Comparison of ENCODE assay signal across 16 mouse cellular contexts in the genomic region with DNA sequence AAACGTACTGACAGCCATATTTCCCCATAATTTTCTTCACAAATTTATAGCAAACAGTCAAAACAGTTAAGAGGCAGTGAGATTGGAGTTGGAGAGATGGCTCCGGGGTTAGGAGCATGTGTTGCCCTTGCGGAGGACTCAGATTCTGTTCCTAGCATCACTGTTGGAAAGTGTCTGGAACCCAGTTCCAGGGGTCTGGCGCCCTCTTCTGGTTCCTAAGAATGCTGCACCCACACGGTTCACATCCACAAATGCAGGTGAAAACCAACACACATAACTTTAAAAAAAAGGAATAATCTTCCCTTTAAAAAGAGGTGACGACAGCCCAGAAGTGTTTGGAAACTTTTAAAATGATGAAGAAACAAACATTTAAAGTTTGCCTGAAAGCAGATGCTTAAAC.
DNase-seq lines count a peak whose midpoint lies in the region; TF ChIP-seq lines count a peak whose summit lies in the region.
"Had no signal": no experiment of that assay in that cellular context is flagged by ENCODE, and none has a peak within 500 bp of the region (broad histone marks: within the 10 kb centered on the region; RNA-seq: fewer than 3 reads in every experiment).

No protein-coding gene starts in this region.

- 76% methylated on average over 6 of the region's 6 CpGs for WGBS in cerebellum, adult 2 months
- WGBS in liver, adult 2 months: 75% methylated on average over 6 of the region's 6 CpGs
- 69% methylated on average over 6 of the region's 6 CpGs for WGBS in small intestine, adult 2 months

- H3K27me3 ChIP-seq in cerebellum, adult 2 months (ENCODE audit: control insufficient read depth, insufficient read depth, low read length): no peaks in the 10 kb centered on the region
- H3K27me3 ChIP-seq in liver, adult 2 months (ENCODE audit: control insufficient read depth, insufficient read depth, low read length): no peaks in the 10 kb centered on the region
- H3K27me3 ChIP-seq in small intestine, adult 2 months (ENCODE audit: control insufficient read depth, insufficient read depth, low read length): no peaks in the 10 kb centered on the region
- H3K27me3 ChIP-seq: heart, embryonic 15.5 days; liver, embryonic 13.5 days; neural tube, embryonic 15.5 days; Patski had no signal

- no peak overlapping the region for H3K27ac ChIP-seq in cerebellum, adult 2 months (ENCODE audit: insufficient read depth, low read length)
- no peak overlapping the region for H3K27ac ChIP-seq in liver, adult 2 months (replicated peaks; ENCODE audit: insufficient read depth, low read depth, low read length)
- H3K27ac ChIP-seq in ES-E14 (ENCODE audit: insufficient read depth, low read depth, low read length, poor library complexity, severe bottlenecking): no peak overlapping the region
- no peak overlapping the region for H3K27ac ChIP-seq in small intestine, adult 2 months (ENCODE audit: insufficient read depth, low read depth, low read length)
- H3K27ac ChIP-seq: heart, embryonic 15.5 days; liver, embryonic 13.5 days; neural tube, embryonic 15.5 days had no signal

- no peak overlapping the region for H3K9ac ChIP-seq in liver, adult 2 months (ENCODE audit: low read depth, low read length)
- H3K9ac ChIP-seq in ES-E14 (ENCODE audit: insufficient read depth, low read depth, low read length, poor library complexity, severe bottlenecking): no peak overlapping the region
- H3K9ac ChIP-seq: heart, embryonic 15.5 days; liver, embryonic 13.5 days; neural tube, embryonic 15.5 days had no signal

- no peaks in the 10 kb centered on the region for H3K36me3 ChIP-seq in liver, adult 2 months (ENCODE audit: control insufficient read depth, insufficient read depth, low read length)
- H3K36me3 ChIP-seq in ES-E14 (ENCODE audit: control insufficient read depth, insufficient read depth, low read length, poor library complexity, severe bottlenecking): no peaks in the 10 kb centered on the region
- no peaks in the 10 kb centered on the region for H3K36me3 ChIP-seq in small intestine, adult 2 months (ENCODE audit: control insufficient read depth, insufficient read depth, low read length)
- H3K36me3 ChIP-seq: heart, embryonic 15.5 days; liver, embryonic 13.5 days; neural tube, embryonic 15.5 days had no signal

- in situ Hi-C loops in ES-E14 (cut with MboI; ENCODE audit: low sequenced_read_pairs in 2 of 2, unreplicated experiment in 2 of 2): loop anchor here (10.0 to 25.0 kb wide), 2 partner anchors 339 to 351 kb away; no protein-coding TSS in a partner anchor

- DNase-seq in cerebellum, adult 2 months: no peak
- no peak for DNase-seq in cerebellum, postnatal 4 days (ENCODE audit: low spot score in 2 of 2)
- DNase-seq in liver, adult 2 months (ENCODE audit: extremely low read depth, low read depth, low spot score): no peak
- DNase-seq in liver (no peak), ES-E14 (ENCODE audit: low read depth, low spot score) (peak; percentile 0)
- DNase-seq in spleen, postnatal 4 days (ENCODE audit: low spot score in 2 of 2): no peak
- DNase-seq in cerebellum, postnatal 25 days: no peak
- DNase-seq: adrenal gland, postnatal 14 days; cerebellum, adult 11 months; gastrocnemius, postnatal 25 days; kidney, postnatal 4 days; liver, embryonic 13.5 days had no signal

- no peaks in the 10 kb centered on the region for H3K9me3 ChIP-seq in ES-E14 (ENCODE audit: control insufficient read depth, insufficient read depth, low read depth, low read length)
- H3K9me3 ChIP-seq: heart, embryonic 15.5 days; liver, embryonic 13.5 days; neural tube, embryonic 15.5 days had no signal

- no peaks in the 10 kb centered on the region for H3K79me2 ChIP-seq in liver, adult 2 months (ENCODE audit: control insufficient read depth, insufficient read depth, low read length)

- no peak for TF ChIP-seq POLR2A in cerebellum, adult 2 months (IDR thresholded peaks at IDR 0.05; ENCODE audit: borderline replicate concordance, insufficient read depth, low read length)
- TF ChIP-seq POLR2A in liver, adult 2 months (IDR thresholded peaks at IDR 0.05; ENCODE audit: extremely low read depth, insufficient read depth, low read length): no peak
- no peak for TF ChIP-seq POLR2A in small intestine, adult 2 months (IDR thresholded peaks at IDR 0.05; ENCODE audit: low read depth, low read length)

- 0 out of 2 replicates have a peak, but pooled peaks have one; percentile 1 for TF ChIP-seq CTCF in cerebellum, adult 2 months (IDR thresholded peaks at IDR 0.05; ENCODE audit: borderline replicate concordance, insufficient read depth, low read depth, low read length)
- peak; percentile 39; the same call in 1 of the 2 replicates for TF ChIP-seq CTCF in liver, adult 2 months (IDR thresholded peaks at IDR 0.05; ENCODE audit: low read depth, low read length)
- TF ChIP-seq CTCF in small intestine, adult 2 months (IDR thresholded peaks at IDR 0.05; ENCODE audit: extremely low read depth, insufficient read length, insufficient replicate concordance, low read depth, low read length): peak; percentile 52; the same call in 1 of the 2 replicates

- H3K4me1 ChIP-seq in cerebellum, adult 2 months (ENCODE audit: control insufficient read depth, insufficient read depth, low read length): no peaks in the 10 kb centered on the region
- H3K4me1 ChIP-seq in liver, adult 2 months (ENCODE audit: control insufficient read depth, insufficient read depth, low read length): no peaks in the 10 kb centered on the region
- H3K4me1 ChIP-seq in ES-E14 (ENCODE audit: control insufficient read depth in 2 of 2, insufficient read depth in 2 of 2, low read length in 2 of 2, poor library complexity in 1 of 2): no peaks in the 10 kb centered on the region
- no peaks in the 10 kb centered on the region for H3K4me1 ChIP-seq in small intestine, adult 2 months (ENCODE audit: control insufficient read depth, insufficient read depth, insufficient read length, low read length)
- H3K4me1 ChIP-seq: liver, embryonic 13.5 days had no signal

- no peak overlapping the region for H3K4me3 ChIP-seq in cerebellum, adult 2 months (replicated peaks; ENCODE audit: insufficient read depth, low read depth, low read length)
- no peak overlapping the region for H3K4me3 ChIP-seq in liver, adult 2 months (ENCODE audit: insufficient read depth, low read depth, low read length)
- no peak overlapping the region for H3K4me3 ChIP-seq in ES-E14 (ENCODE audit: insufficient read depth in 1 of 2, low read depth in 1 of 2, low read length in 2 of 2, poor library complexity in 1 of 2, severe bottlenecking in 1 of 2)
- H3K4me3 ChIP-seq in small intestine, adult 2 months (ENCODE audit: low read depth, low read length): no peak overlapping the region
- H3K4me3 ChIP-seq: heart, embryonic 15.5 days; liver, embryonic 13.5 days; neural tube, embryonic 15.5 days had no signal

TF ChIP-seq in ES-E14, 5 proteins besides CTCF, POLR2A, EP300 and RAD21:
- no peak for TF ChIP-seq HCFC1 (IDR thresholded peaks at IDR 0.05; ENCODE audit: borderline replicate concordance, insufficient read depth, low read length)
- no peak for TF ChIP-seq CHD2 (IDR thresholded peaks at IDR 0.05; ENCODE audit: low read depth, low read length)
- TF ChIP-seq ZNF384 (IDR thresholded peaks at IDR 0.05; ENCODE audit: low read depth, low read length): no peak
- TF ChIP-seq ZC3H11A (IDR thresholded peaks at IDR 0.05; ENCODE audit: borderline replicate concordance, low read depth, low read length): no peak
- TF ChIP-seq MAFK (IDR thresholded peaks at IDR 0.05; ENCODE audit: insufficient read depth, low read depth, low read length): no peak

Comparison
In these comparisons a context has a peak if more than half of its experiments do, and no peak if none do; other contexts are left out.
1. CTCF ChIP-seq: peak in every context shown above with its lines; median percentile 52 in small intestine, adult 2 months; 39 in liver, adult 2 months; 1 in cerebellum, adult 2 months.